Comparison of ENCODE assay signal across 18 mouse cellular contexts in the genomic region with DNA sequence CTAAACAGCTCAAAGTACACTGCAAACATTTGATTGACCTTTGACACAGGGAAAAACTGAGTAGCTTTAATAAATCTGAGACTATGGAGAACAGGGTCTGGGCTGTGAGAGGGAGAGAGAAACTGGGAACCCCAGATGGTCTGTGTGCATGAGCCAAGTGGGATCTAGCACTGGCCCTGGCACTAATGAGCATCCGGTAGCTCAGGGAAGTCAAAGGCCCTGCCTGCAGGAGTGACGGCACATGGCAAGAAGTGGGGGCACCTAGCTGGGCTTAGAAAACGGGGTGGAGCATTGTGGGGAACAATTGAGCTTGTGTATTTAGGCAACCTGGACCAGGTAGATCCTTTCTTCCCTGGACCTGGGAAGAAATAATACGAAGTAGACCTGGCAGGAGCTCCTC. TPM values are rescaled to one million over a fixed set of nuclear protein-coding genes. Genes with fewer than 3 reads are reported as not detected.
DNase-seq lines count a peak whose midpoint lies in the region; ATAC-seq and TF ChIP-seq lines count a peak whose summit lies in the region.
"Had no signal": no experiment of that assay in that cellular context is flagged by ENCODE, and none has a peak within 500 bp of the region (broad histone marks: within the 10 kb centered on the region; RNA-seq: fewer than 3 reads in every experiment).

No protein-coding gene starts in this region.

- H3K4me3 ChIP-seq in forebrain, embryonic 14.5 days (ENCODE audit: low read depth, low read length) = no peak overlapping the region
- no peak overlapping the region for H3K4me3 ChIP-seq in forebrain, embryonic 13.5 days
- H3K4me3 ChIP-seq in liver, postnatal 0 days (ENCODE audit: low read depth, low read length) = no peak overlapping the region
- H3K4me3 ChIP-seq in liver, embryonic 12.5 days = no peak overlapping the region
- H3K4me3 ChIP-seq: hindbrain, embryonic 15.5 days; limb, embryonic 15.5 days; midbrain, embryonic 15.5 days had no signal

- 65% methylated on average over 4 of the region's 4 CpGs for WGBS in forebrain, embryonic 14.5 days
- WGBS in forebrain, embryonic 13.5 days = 66% methylated on average over 4 of the region's 4 CpGs
- WGBS in liver, postnatal 0 days (ENCODE audit: insufficient replicate concordance) = 55% methylated on average over 4 of the region's 4 CpGs
- 68% methylated on average over 4 of the region's 4 CpGs for WGBS in liver, embryonic 12.5 days (ENCODE audit: insufficient replicate concordance)

- no peaks in the 10 kb centered on the region for H3K9me3 ChIP-seq in forebrain, embryonic 14.5 days (replicated peaks; ENCODE audit: control insufficient read depth, low read length)
- no peaks in the 10 kb centered on the region for H3K9me3 ChIP-seq in forebrain, embryonic 13.5 days (replicated peaks)
- no peaks in the 10 kb centered on the region for H3K9me3 ChIP-seq in liver, postnatal 0 days (ENCODE audit: low read length)
- H3K9me3 ChIP-seq in liver, embryonic 12.5 days (replicated peaks) = no peaks in the 10 kb centered on the region
- H3K9me3 ChIP-seq: hindbrain, embryonic 15.5 days; limb, embryonic 15.5 days; midbrain, embryonic 15.5 days had no signal

- H3K36me3 ChIP-seq in forebrain, embryonic 14.5 days (ENCODE audit: control insufficient read depth, insufficient read depth, low read length) = no peaks in the 10 kb centered on the region
- H3K36me3 ChIP-seq in forebrain, embryonic 13.5 days (ENCODE audit: poor library complexity, severe bottlenecking) = no peaks in the 10 kb centered on the region
- no peaks in the 10 kb centered on the region for H3K36me3 ChIP-seq in liver, postnatal 0 days (replicated peaks; ENCODE audit: insufficient read depth, low read length)
- no peaks in the 10 kb centered on the region for H3K36me3 ChIP-seq in liver, embryonic 12.5 days
- H3K36me3 ChIP-seq: hindbrain, embryonic 15.5 days; limb, embryonic 15.5 days; midbrain, embryonic 15.5 days had no signal

- TF ChIP-seq CTCF in liver, postnatal 0 days (IDR thresholded peaks at IDR 0.05; ENCODE audit: low read depth) = no peak
- no peak for TF ChIP-seq CTCF in brain, embryonic 14.5 days (IDR thresholded peaks at IDR 0.05; ENCODE audit: borderline replicate concordance, extremely low read depth, insufficient read depth, insufficient read length)

- H3K27me3 ChIP-seq in forebrain, embryonic 14.5 days (replicated peaks; ENCODE audit: control insufficient read depth, insufficient read depth, low read length) = no peaks in the 10 kb centered on the region
- no peaks in the 10 kb centered on the region for H3K27me3 ChIP-seq in forebrain, embryonic 13.5 days
- H3K27me3 ChIP-seq in liver, postnatal 0 days (ENCODE audit: insufficient read depth, low read length) = no peaks in the 10 kb centered on the region
- H3K27me3 ChIP-seq in liver, embryonic 12.5 days (replicated peaks) = no peaks in the 10 kb centered on the region
- H3K27me3 ChIP-seq: hindbrain, embryonic 15.5 days; limb, embryonic 15.5 days; midbrain, embryonic 15.5 days had no signal

- no peak for TF ChIP-seq EP300 in liver, postnatal 0 days (IDR thresholded peaks at IDR 0.05; ENCODE audit: low read depth)

- H3K9ac ChIP-seq in forebrain, embryonic 14.5 days (ENCODE audit: low read length) = no peak overlapping the region
- H3K9ac ChIP-seq in forebrain, embryonic 13.5 days = no peak overlapping the region
- H3K9ac ChIP-seq in liver, postnatal 0 days (replicated peaks) = no peak overlapping the region
- no peak overlapping the region for H3K9ac ChIP-seq in liver, embryonic 12.5 days
- H3K9ac ChIP-seq: hindbrain, embryonic 15.5 days; limb, embryonic 15.5 days; midbrain, embryonic 15.5 days had no signal

- ATAC-seq in forebrain, embryonic 14.5 days = no peak
- ATAC-seq in forebrain, embryonic 13.5 days = no peak
- ATAC-seq in liver, postnatal 0 days = no peak
- no peak for ATAC-seq in liver, embryonic 12.5 days
- ATAC-seq: midbrain, embryonic 15.5 days had no signal

- no peak overlapping the region for H3K4me2 ChIP-seq in forebrain, embryonic 14.5 days (ENCODE audit: low read length)
- no peak overlapping the region for H3K4me2 ChIP-seq in forebrain, embryonic 13.5 days
- no peak overlapping the region for H3K4me2 ChIP-seq in liver, postnatal 0 days (ENCODE audit: low read depth, low read length)
- H3K4me2 ChIP-seq in liver, embryonic 12.5 days = no peak overlapping the region
- H3K4me2 ChIP-seq: heart, embryonic 11.5 days; hindbrain, embryonic 15.5 days; limb, embryonic 15.5 days; midbrain, embryonic 15.5 days had no signal

- peak; percentile 19 for DNase-seq in forebrain, embryonic 14.5 days (ENCODE audit: low spot score)
- DNase-seq in liver, postnatal 0 days = no peak
- DNase-seq in brain, embryonic 14.5 days (ENCODE audit: low read depth) = peak; percentile 32
- peak; percentile 53 to 60 for DNase-seq in cerebellum, postnatal 25 days
- DNase-seq in urinary bladder, adult 2 months (ENCODE audit: low spot score) = no peak
- DNase-seq in thymus, postnatal 0 days (ENCODE audit: low spot score) = no peak
- DNase-seq: adrenal gland, postnatal 14 days; heart, postnatal 14 days; kidney, adult 18-20 months; kidney, postnatal 25 days; retina, postnatal 1 day; thymus, adult 2 months had no signal

- H3K27ac ChIP-seq in forebrain, embryonic 14.5 days (ENCODE audit: low read depth, low read length) = no peak overlapping the region
- no peak overlapping the region for H3K27ac ChIP-seq in forebrain, embryonic 13.5 days
- H3K27ac ChIP-seq in liver, postnatal 0 days (ENCODE audit: low read depth) = peak overlapping the region; percentile 79; the same call in 1 of the 2 replicates
- no peak overlapping the region for H3K27ac ChIP-seq in liver, embryonic 12.5 days
- H3K27ac ChIP-seq: hindbrain, embryonic 15.5 days; midbrain, embryonic 15.5 days had no signal

- H3K4me1 ChIP-seq in forebrain, embryonic 14.5 days (ENCODE audit: control insufficient read depth, insufficient read depth, low read length) = no peaks in the 10 kb centered on the region
- H3K4me1 ChIP-seq in forebrain, embryonic 13.5 days = 0 out of 2 replicates have a peak, but pooled peaks cover 3% of the 10 kb centered on the region
- H3K4me1 ChIP-seq in liver, postnatal 0 days (ENCODE audit: insufficient read depth) = peaks cover 16% of the 10 kb centered on the region
- peaks cover 14% of the 10 kb centered on the region for H3K4me1 ChIP-seq in liver, embryonic 12.5 days
- H3K4me1 ChIP-seq: hindbrain, embryonic 15.5 days; midbrain, embryonic 15.5 days had no signal

- no peak for TF ChIP-seq POLR2A in brain, embryonic 14.5 days (IDR thresholded peaks at IDR 0.05; ENCODE audit: borderline replicate concordance, extremely low read depth, insufficient read depth, insufficient read length, poor library complexity, severe bottlenecking)

RNA-seq across cellular contexts. Expression of a gene that starts 25.1 kb away (rescaled TPM):
- polyA plus RNA-seq in forebrain, embryonic 14.5 days (2014; fragmentation: Nextera tagmentation; extraction: Ambion mirVana) = 7.5 and 12.0 TPM in 2 replicates
- 3.5 and 4.6 TPM in 2 replicates for polyA plus RNA-seq in forebrain, embryonic 13.5 days (2015; fragmentation: Nextera tagmentation; extraction: Ambion mirVana)
- polyA plus RNA-seq in liver, postnatal 0 days (2015; fragmentation: Nextera tagmentation; extraction: Ambion mirVana) = 3.0 TPM in 2 replicates
- 1.4 and 2.1 TPM in 2 replicates for polyA plus RNA-seq in liver, embryonic 12.5 days (2016; fragmentation: Nextera tagmentation; extraction: Ambion mirVana)
- polyA plus RNA-seq in brain, embryonic 14.5 days (2012; rRNA removed) = 5.3 and 10.0 TPM in 2 replicates
- 11.4 and 14.3 TPM in 2 replicates for polyA plus RNA-seq in urinary bladder, adult 2 months (2012; rRNA removed)
- 0.32 and 0.40 TPM in 2 replicates for polyA plus RNA-seq in thymus, postnatal 0 days (2015; fragmentation: Nextera tagmentation; extraction: Ambion mirVana)

Comparison
In these comparisons a context has a peak if more than half of its experiments do, and no peak if none do; other contexts are left out.
1. DNase-seq: peak in forebrain, embryonic 14.5 days (single experiment), brain, embryonic 14.5 days (single experiment) and cerebellum, postnatal 25 days (2 of 2); none in liver, postnatal 0 days (single experiment), urinary bladder, adult 2 months (single experiment) and thymus, postnatal 0 days (single experiment).